Mouse (Mus musculus) 3T3-L1 (cell line): ENCODE results near the gene Acot13.
"Not testable (repeated sequence)": the region's sequence is repeated elsewhere in the genome, so short reads cannot be mapped to it uniquely, and the experiment has no call there.

Experiments
- DNase-seq: peaks from one replicate; pipeline ENCODE4 v3.0.0-alpha.2; 2015; ENCODE audit warnings: low read depth, low spot score

Acot13 gene

DNA sequence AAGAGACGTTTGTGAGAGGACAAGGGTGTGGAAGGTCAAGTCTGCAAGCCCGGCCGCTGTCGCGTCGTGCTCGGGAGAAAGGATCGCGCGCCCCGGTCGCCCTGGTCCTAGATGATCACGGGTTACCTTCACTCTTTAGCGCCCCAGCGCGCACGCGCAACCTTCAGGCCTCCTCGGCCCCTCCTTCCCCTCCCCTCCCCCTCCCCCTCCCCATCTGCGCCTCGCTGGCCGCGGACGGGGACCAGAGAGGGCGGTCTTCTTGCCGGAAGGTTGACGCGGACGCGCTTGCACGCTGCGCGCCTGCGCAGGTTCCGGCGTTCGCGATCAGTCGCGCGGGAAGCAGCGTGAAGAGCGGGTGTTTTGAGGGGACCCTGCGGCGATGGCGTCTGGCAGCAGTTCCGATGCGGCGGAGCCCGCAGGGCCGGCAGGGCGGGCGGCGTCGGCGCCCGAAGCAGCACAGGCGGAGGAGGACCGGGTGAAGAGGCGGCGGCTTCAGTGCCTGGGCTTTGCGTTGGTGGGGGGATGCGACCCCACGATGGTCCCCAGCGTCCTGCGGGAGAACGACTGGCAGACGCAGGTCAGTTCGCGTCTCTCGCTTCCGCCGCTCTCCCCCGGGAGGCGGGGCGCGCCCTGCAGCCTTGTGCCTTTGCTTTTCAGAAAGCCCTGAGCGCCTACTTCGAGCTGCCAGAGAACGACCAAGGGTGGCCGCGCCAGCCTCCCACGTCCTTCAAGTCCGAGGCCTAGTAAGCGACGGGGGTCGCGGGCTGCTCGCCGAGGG, at the start of gene Acot13, which contains the start of gene Tdp2:
Acot13 (minus strand) TSS at position 188 of the 778 bp plus-strand sequence.
Tdp2 (plus strand) TSS at position 327 of the 778 bp plus-strand sequence.
- peak; percentile 90 for DNase-seq

DNA sequence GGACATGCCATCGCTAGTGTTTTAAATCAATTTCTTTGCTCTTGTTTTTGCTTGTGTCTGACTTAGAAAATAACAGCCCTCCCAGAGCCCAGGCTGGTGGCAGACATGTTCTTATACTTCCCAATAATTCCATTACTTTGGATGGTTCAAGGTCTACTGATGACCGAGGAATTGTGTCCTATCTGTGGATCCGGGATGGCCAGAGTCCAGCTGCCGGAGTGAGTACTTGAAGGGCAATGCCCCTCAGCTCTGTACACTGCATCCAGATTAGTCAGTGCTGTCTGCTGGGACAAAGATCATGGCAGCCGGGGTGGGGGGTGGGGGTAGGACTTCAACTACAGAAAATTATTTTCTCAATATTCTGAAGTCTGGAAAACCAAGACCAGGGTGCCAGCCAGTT, 49.4 kb upstream of the Acot13 start:
- DNase-seq, result no peak

DNA sequence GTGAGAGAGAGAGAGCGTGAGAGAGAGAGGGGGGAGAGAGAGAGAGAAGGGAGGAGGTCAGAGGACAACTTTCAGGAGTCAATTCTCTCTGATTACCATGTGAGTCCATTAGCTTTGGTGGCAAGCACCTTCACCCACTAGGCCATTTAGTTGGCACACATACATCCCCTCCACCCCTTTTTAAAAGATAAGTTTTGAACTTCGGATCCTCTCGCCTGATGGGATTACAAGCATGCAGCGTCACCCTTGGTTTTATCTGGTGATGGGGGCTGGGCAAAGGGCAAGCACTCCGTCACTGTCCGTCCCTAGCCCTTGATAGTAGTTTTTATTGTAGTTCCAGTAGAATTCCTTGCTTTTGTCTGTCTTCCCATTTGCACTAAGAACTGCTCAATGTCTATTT, 48.9 kb upstream of the Acot13 start:
- DNase-seq, result no peak

DNA sequence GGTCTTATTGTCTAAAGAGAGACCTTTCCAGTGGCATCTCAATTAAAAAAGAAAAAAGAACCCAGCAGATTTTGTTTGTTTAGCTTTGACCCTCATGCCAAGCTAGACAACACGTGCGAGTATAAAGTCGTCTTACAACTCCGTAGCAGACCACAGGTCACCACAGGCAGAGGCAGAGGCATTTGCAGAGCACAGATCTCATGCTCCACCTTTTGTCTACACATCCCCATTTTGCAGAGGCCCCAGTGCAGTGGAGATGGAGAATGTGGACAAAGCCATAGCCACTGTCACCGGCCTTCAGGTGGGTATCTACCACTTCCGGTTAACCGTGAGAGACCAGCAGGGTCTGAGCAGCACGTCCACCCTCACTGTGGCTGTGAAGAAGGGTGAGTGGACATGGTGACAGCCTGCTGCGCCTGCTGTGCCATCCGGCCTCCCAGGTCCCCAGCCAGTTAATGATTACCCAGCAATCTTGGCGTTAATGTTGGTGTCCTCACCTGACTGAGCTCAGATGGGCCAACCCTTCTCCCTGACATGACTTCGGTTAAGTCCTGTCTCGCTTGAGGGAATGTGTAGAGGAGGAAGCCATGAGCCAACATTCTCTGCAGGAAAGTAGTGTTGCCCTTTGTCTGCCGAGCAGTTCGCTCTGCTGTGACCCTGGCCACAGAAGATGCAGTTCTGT, 48.2 kb upstream of the Acot13 start:
- no peak for DNase-seq

DNA sequence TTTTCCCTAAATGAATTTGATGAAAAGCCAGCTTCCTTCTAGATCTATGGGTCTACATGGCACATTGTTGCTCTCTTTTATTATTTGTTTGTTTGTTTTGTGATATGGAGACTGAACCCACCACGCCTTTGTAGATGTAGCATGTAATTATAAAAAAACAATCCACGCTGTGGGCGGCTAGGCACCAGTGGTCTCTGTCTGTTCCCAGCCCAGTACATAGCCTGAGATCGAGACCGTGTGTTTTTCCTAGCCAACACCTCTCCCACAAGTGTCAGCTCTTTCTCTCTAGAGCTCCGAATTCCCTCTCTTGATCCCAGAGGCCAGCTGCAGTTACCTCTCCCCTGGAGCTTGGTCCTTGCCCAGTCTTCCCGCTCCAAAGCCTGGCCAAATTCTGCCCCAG, 36.9 kb upstream of the Acot13 start:
- DNase-seq, result no peak

DNA sequence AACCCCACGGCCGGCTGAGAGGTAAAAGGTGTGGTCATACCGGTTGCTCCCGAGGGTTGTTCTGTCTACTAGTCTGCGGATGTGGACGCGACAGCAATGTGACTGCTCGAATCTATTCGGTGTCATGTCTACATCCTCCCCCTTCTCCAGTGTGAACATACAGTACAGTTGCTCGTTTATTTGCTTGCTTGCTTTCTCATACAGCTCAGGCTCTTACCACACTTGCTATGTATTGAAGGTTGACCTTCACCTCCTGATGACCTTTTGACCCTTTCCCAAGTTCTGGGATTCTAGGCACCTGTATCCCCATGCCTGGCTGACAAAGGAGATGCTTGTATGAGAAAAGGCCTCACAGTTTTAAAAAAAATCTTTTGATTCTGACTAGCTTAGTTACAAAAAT, 36.4 kb upstream of the Acot13 start:
- no peak for DNase-seq

DNA sequence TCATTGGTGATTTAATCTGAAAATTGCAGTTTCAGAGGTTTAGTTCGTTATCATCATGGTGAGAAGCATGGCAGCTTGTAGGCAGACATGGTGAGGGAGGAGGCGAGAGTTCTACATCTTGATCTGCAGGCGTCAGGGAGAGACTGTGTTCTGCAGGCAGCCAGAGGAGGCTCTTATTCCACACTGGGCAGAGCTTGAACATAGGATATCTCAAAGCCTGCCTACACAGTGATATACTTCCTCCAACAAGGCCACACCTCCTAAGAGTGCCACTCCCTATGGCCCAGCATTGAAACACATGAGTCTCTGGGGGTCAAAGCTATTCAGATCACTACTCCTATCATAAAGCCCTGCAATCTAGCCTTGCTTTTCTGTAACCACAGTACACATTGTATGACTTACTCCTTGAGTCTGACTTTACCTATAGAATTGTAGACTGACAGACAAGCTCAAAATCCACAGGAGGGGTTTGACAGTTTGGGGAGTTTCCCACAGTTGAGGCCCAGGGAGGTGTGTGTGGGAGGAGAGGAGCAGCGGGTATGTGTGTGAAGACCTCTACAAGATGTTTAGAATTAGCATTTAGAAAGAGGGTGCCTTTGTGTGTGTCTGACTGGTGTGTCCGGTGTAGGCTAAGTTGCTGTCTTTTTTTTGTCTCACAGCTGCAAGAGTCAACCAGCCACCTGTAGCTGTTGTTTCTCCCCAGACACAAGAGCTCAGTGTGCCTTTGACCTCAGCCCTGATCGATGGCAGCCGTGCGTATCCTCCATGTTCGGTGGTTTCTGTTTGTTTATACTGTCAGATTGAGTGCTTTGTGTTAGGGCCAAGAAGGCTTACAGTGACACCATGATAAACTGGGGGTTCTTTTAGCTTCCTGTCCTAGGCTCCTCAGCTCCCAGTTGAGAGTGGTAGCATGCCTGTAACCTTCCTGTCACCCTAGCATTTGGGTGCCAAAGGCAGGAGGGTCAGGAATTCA, 35.4 kb upstream of the Acot13 start:
- no peak for DNase-seq

DNA sequence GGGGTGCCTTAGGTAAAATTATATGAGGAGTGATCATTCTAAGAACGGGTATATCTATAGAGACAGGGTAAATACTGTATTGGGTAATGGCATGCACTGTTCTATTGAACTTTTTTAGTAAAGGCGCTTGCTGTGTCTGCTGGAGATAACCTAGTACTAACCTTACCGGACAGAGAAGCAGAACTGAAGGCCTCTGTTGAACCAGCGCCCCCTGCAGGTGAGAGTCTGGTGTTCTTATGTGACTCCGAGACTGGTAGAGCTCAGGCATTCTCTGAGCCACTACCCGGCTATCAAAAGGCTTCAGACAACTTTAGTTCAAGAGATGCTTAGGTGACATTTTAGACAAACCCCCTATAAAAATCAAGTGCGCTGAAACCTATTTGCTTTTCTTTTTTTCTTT, 31.2 kb upstream of the Acot13 start:
- peak; percentile 6 for DNase-seq

DNA sequence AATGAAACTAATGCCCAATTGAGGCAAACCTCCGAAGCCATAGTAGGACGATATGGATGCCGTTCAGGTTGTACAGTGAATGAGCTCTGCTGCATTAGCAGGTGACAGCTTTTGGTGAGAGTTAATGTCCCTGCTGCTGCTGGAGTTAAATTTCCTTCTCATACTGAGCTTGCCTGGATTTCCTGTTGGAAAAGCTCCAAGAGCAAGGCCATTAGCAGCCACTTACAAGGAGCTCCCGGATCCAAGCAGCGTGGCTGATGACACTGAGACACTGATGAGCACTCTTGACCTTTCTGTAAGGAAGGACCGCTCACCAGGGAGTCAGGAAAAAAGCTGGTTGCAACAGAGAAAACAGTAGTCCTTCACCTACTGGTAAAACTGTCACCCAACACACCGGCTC, 30.7 kb upstream of the Acot13 start:
- DNase-seq, result no peak

DNA sequence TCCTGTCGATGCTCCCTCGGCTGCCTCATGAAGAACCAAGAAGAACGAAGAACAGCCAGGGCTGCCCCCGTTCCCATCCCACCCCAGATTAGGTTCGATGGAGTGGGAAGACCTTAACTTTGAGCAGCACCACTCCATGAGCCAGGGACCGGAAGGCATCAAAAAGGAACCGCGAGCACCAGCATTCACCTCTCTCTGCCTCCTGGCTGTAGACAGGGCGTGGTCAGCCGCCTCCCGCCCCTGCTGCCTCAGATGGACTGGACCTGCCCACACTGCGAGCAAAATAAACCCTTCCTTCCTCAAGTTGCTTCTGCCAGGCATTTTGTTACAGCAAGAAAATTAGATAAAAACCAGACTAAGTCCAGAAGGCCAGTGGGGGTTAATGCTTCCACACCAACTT, 29.7 kb upstream of the Acot13 start:
- no peak for DNase-seq

DNA sequence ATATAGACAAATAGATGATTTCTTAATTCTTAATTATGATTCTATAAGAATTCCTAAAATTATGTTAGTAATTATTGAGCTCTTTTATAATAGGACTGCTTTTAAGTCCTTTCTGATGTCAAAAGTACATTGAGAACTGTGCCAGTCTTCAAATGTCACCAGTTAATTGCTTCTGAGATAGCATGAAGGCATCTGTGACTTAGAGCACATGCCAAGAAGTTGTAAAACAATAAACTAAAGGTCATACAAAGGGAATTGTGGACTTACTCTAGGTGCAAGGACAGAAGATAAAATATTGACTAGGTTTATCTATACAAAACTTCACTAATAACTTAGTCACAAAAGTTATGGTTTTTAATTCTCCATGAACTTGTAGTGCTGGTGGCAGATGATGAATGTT, 27.8 kb upstream of the Acot13 start:
- DNase-seq, result no peak

DNA sequence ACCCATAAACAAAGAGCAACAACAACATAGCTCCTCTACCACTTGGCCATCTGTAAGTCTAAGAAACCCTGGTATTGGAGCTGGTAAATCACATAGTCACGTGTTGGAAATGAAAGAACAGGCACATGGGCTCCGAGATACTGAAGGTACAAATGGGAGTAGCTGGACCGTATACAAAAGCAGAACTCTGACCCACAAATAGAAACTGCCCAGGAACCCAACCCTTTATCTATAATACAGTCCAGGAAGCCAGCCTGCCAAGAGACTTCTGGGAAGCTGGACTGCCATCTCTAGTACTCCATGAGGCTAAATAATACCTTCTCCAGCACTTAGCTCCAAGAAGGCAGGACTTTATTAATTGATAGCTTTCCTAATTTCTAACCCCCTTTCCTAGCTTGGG, 21.2 kb upstream of the Acot13 start:
- no peak for DNase-seq

DNA sequence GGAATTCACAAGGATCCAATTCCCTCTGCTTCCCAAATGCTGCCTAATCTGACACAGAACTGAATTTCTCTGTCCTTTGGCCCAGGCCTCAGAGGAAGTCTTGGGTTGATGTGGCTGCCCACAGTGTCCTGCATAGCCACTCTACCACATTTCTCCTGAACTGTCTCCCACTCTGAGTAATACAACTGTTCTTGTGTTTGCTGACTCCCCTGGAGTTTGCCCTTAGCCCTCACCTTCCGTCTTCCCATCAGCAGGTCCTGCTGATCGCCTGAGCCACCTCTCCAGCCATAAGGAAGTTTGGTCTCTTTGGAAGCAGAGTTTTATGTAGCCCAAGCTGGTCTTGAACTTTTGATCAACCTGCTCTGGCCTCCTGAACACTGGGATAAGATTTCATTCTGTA, 20.6 kb upstream of the Acot13 start:
- no peak for DNase-seq

DNA sequence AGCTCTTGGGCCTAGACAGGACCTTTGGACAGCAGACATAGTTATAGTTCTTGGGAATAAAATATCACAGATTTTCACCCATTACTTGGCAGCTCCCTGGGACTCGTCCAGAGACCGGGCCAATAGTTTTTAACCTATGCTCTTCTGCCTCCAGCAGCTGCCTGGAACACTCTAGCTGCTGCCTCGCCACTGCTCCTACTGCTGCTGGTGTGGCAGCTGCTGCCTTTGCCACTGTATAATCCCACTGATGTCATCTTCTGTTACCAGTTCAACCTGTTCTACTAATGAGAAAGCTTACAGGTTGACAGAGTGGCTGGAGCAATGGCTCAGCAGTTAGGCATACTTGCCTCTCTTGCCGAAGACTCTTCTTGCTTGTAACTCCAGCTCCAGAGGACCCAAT, 18.0 kb upstream of the Acot13 start:
- DNase-seq, result no peak

DNA sequence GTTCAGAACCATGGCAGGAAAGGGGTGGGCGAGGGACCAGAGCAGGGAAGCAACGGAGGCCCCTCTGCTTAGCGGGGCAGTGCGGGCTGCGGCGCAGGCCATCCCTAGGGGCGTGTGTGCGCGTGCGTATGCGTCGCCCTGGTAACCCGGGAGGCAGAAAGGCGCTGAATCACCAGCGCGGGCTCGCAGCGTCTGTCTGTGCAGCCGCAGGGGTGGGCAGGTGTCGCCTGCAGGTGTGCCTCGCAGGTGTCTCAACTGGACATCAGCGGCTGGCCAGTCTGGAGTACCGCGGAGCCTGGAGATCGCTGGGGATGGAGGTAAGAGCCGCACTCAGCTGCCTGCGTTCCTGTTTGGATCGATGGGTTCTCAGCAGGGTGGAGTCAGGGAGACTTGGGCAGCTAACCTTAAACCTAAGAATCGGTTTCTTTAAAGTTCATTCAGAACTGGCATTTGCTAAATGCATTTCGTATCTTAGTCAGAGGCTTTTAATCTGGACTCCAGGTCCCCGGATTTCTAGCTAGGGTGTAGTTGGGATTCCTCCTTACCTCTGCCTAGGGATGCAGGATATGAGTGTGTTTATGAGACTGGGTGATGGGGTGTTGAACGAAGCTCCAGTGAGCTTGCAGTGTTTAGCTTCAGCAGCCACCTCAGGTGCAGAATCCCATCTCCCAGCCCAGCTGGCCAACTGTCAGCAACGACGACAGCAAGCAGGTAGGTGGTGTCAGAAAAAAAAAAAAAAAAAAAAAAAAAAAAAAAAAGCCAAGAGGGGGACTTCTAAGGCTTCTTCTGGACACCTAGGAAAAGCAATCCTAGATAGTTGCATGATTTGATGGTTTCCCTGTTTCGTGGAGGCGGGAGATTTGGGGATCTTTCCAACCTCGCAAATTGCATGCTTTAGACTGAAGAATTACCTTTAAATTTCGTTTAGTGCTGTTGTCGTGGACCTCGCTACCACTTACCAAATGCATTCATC, 13.9 kb upstream of the Acot13 start, which contains the start of gene D130043K22Rik:
D130043K22Rik (plus strand) TSS at position 153 of the 973 bp plus-strand sequence.
- no peak for DNase-seq

DNA sequence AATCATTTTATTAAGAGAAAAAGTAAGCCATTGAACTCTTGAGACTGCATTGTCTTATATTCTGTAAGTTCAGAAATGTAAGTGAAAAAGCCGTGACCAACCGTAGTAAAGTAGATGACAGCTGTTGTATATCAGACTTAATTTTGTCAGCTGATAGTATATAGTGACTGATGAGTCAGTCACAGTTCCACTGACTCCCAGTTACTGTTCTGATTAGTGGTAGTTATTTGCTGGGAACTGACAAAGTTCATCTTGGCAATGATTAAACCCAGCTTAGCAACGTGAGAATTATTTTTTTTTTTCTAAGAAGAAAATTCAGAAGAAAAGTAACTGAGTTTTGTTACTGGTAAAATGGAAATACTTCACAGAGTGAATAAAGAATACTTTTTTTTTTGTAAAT, 10.4 kb upstream of the Acot13 start:
- DNase-seq, result no peak

DNA sequence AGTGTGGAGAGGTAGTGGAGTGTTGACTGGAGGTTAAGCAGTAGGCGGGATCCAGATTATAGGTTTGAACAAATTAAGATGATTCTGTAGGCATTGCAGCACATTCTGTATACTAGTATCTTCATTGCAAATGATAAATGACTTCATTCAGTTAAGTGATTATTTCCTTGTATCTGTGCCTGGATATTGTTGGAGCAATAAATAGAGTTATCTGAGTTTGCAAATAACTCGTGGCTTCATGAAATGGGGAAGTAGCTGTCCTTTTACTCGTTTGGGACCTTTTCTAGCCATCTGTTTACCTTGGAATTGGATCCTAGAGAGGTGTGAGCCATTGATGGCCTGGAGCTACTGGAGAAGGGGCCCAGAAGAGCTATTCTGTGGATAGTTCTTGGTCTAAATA, 8.5 kb upstream of the Acot13 start:
- no peak for DNase-seq

DNA sequence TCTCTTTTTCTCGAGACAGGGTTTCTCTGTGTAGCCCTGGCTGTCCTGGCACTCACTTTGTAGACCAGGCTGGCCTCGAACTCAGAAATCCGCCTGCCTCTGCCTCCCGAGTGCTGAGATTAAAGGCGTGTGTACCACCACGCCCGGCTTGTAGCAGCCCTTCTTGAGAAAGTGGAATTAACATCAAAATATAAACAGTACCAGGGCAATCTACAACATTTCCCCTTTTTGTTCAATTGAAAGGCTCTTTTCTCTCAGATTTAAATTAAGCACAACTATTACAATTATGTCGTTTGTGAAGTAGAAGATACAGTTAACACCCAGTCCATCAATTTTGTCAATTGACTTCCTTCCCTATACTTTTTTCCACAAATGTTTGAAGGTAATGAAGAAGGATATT, 6.4 kb upstream of the Acot13 start:
- not testable (repeated sequence) for DNase-seq

DNA sequence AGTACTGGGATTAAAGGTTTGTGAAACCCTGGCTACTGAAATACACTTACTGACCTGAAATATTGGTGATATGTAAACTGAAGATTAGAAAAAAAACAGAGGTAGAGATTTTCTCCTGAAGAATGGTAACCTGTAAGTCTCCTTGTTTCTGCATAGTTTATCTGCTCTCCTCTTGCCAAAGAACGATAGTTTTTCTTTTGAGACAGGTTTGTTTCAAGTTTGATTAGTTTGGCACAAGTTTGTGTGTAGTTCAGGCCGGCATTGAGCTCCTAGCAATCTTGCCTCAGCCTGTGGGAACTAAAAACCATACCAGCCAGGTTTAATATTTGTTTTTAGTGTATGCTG, 1.4 kb upstream of the Acot13 start:
- no peak for DNase-seq

DNA sequence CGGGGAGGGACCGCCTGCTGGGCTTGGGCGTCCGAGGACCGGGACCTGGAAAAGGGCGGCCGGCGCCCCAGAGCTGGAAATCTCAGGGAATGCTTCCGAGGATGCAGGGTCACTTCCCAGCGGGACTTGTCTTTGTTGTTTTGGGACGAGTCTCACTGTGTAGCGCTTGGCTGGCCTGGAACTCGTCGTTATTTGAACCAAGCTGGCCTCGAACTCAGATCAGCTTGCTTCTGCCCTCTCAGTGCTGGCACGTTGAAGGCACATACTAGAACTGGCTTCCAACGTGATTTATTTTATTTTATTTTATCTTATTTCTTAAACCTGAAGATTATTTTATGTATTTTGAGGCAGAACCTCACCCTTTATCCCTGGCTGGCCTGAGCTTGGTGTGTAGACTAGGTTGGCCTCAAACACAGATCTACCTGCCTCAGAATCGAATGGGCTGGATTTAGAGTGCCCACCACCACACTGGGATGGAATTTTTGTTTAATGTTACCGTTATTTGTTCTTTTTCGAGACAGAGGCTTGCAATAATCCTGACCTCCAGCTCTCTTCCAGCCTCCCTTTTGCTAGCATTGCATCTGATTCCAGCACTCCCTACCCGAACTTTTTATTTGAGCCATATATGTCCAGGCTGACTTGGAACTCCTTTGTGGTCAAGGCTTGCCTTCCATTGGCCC, 931 bp upstream of the Acot13 start:
- DNase-seq, result no peak
